Mouse (Mus musculus): ENCODE results near the gene Pax7. TPM values are rescaled to one million over a fixed set of nuclear protein-coding genes. Genes with fewer than 3 reads are reported as not detected.

The Pax7 gene
- total RNA-seq, 2 experiments from 2014 or later = not detected

DNA sequence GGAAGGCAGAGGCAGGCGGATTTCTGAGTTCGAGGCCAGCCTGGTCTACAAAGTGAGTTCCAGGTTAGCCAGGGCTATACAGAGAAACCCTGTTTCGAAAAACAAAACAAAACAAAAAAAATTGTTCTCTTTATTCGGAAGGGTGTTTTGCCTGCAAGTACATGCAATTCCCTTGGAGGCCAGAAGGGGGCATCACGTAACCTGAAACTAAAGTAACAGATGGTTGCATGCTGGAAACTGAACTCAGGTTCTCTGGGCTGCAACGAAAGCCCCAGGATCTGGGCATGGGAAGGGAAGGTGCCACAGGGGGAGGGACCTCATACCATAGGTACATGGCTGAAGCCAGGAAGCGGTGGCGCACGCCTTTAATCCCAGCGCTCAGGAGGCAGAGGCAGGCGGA lies 129.9 kb downstream of the Pax7 start:
- no peak for DNase-seq
- intact Hi-C loops (cut with DNase I) = no loop called here

DNA sequence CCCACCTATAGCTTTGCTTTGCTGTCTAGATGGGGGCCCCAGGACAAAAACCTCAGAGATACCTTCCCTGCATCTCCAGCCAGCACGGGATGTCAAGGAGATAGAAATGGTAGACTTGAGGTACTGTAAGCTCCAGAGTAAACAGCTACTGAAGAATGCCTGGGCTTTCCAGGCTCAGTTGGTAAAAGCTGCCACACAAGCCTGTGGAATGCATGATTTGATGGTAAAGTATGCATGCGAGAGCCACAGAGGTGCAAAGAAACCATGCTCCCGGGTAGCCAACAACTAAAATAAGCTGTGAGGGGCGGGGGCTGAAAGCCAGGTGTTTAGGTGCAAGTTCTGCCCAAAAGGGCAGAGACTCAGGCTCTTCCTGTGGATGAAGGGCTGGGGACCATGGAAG lies 130.4 kb downstream of the Pax7 start:
- no peak for DNase-seq
- intact Hi-C loops (cut with DNase I) = no loop called here

DNA sequence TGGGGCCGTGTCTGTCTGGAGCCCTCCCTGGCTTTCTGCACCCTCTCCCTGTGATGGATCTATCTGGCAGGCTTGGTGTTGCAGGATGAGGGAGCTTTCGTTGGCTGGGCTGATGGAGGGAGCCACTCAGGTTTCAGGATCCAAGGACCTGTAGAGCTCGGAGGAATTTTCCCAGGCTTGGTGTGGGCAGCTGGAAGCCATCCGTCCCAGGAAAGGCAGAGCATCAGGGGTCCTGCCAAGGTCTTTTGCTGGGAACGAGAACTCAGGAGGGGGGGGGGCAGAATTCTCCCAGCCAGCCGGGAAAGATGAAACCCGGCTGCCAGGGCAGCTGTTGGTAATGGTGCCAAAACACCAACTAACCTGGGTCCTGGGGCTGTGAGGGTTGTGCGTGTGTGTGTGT lies 134.7 kb downstream of the Pax7 start:
- intact Hi-C loops (cut with DNase I) = no loop called here
- no peak for DNase-seq

DNA sequence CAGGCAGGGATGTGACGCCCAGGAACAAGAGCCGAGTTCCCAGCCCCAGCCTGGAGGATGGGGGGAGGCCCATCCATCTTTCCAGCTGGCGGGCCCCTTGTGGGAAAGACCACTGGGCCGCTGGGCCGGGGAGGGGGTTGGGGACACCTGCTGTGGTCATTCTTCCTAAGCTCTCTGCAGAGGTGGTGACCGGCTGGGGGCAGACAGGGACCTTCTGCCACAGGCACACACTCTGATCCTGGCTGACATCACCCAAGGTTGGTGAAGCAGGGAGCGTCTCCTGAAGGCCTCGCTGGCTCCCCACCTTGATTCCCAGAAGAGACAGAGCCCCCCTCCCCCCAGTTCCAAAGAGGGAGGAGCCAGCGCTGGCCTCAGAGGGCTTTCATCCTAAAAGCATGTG lies 135.6 kb downstream of the Pax7 start:
- intact Hi-C loops (cut with DNase I) = no loop called here
- DNase-seq = no peak

DNA sequence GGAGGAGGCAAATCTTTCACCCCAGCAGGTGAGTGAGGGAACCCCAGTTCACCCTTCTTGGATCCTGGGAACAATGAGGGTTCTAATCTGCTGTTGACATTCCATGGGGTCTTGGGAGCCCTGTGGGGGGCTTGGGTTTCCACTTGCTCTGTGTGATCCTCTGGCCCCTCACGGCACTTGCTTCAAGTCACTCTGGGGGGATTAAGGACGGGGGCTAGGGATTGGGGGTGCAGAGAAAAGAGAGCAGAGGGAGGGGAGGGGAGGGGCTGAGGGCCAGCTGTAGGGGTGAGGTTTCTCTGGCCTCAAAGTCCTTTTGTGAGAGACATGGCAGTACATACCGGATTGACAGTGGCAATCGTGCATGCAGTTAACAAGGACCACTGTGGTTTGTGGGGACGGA lies 140.0 kb downstream of the Pax7 start:
- intact Hi-C loops (cut with DNase I) = no loop called here
- no peak for DNase-seq

DNA sequence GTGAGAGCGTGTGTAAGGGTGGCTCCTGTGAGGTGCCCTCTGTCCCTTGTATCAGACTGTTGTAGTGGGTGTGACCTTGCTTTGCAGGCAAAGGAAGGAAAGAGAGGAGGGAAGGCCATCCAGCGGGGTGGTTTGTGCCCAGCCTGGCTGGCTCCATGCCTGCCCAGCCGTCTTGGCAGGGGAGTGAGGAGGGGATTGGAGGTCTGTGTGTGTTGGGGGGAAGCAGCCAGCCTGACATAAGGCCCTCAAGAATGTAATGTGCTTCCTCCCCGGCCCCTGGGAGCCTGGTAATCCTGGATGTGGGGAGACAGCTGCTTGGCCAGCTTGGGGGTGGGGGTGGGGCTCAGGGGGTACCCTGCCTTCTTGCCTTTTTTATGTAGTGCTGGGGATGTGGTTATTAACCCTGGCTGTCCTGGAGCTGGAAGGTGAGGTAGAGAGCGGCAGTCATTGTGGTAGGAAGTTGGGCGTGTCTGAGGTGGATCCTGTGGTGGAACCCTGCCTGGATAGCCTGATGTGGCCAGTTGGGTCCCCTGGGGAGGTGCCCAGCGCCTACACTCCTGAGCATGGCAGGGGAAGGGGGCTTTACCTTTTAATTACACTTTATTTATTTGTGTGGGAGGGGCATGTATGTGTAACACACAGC lies 143.6 kb downstream of the Pax7 start:
- intact Hi-C loops (cut with DNase I) = no loop called here
- DNase-seq = no peak

DNA sequence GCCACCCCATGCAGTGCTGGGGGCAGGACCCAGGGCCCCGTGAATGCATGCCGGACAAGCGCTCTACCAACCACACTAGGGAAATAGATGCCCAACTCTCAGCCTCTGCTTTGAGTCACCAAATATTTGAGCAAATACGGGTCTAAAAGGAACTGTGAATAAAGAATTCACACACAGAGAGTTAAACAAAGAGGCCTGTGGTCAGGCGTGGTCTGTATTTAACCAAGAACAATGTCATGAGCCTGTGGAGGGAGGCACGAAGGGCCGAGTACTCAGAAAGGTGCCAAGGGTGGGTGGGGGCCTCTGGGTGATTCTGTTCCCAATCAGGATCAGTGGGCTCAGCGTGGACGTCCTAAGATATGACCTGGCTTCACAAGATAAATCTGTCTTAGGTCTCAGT lies 145.3 kb downstream of the Pax7 start:
- no peak for DNase-seq
- intact Hi-C loops (cut with DNase I) = no loop called here

Other genes with a start within 250 kb of the Pax7 start
- not detected for gene Gm21969, start 230.3 kb downstream of the Pax7 start, total RNA-seq (2021)
- 10 to 100 TPM; 73.7 to 76.3 TPM for gene Aldh4a1, start 210.7 kb downstream of the Pax7 start, total RNA-seq (2021)
- gene Tas1r2, start 180.0 kb downstream of the Pax7 start, total RNA-seq (2021) = not detected
- gene Klhdc7a, start 134.5 kb upstream of the Pax7 start, total RNA-seq (2021) = 1 to 10 TPM in 1 of 2 experiments, under 1 TPM in 1; 0.95 to 1.7 TPM

All from heart, postnatal 36 days (tissue).